Mouse (Mus musculus): Measurements from ENCODE around the gene Polr2l. TPM values are rescaled to one million over a fixed set of nuclear protein-coding genes. Genes with fewer than 3 reads are reported as not detected.

Gene Polr2l
- polyA plus RNA-seq, 1 experiment, result 20.5 TPM

GRCm38 (mm10) chr7:141429840-141430584, 44.9 kb downstream of the Polr2l start:
- no peak overlapping the region for H3K4me3 ChIP-seq (ENCODE audit: extremely low read depth, insufficient read depth, insufficient read length)
- H3K27me3 ChIP-seq (ENCODE audit: control insufficient read depth, insufficient read depth, low read length), result no peaks in the 10 kb centered on the region
- TF ChIP-seq CTCF (IDR thresholded peaks at IDR 0.05; ENCODE audit: extremely low read depth, insufficient read depth, insufficient read length, insufficient replicate concordance) (no peak), POLR2A (IDR thresholded peaks at IDR 0.05; ENCODE audit: low read depth, low read length) (no peak)
- H3K27ac ChIP-seq (ENCODE audit: insufficient read depth, low read length), result no peak overlapping the region
- H3K36me3 ChIP-seq (ENCODE audit: control insufficient read depth, insufficient read depth, low read length), result peaks cover 19% of the 10 kb centered on the region
- 89% methylated on average over 9 of the region's 9 CpGs for WGBS
- no peak for DNase-seq (ENCODE audit: low read depth in 1 of 2, low spot score in 2 of 2)
- H3K4me1 ChIP-seq (ENCODE audit: control insufficient read depth, insufficient read depth, insufficient read length), result peaks cover 11% of the 10 kb centered on the region; the same call in 1 of the 2 replicates

- H3K27me3 ChIP-seq (ENCODE audit: control insufficient read depth, insufficient read depth, low read length), result no peaks in the 10 kb centered on the region
- H3K36me3 ChIP-seq (ENCODE audit: control insufficient read depth, insufficient read depth, low read length), result peaks cover 19% of the 10 kb centered on the region
- peak in 1 of 2 experiments; percentile 3 for DNase-seq (ENCODE audit: low read depth in 1 of 2, low spot score in 2 of 2)
- WGBS, result 60% methylated on average over 19 of the region's 19 CpGs
- TF ChIP-seq POLR2A (IDR thresholded peaks at IDR 0.05; ENCODE audit: low read depth, low read length) (no peak), CTCF (IDR thresholded peaks at IDR 0.05; ENCODE audit: extremely low read depth, insufficient read depth, insufficient read length, insufficient replicate concordance) (no peak)
- H3K27ac ChIP-seq (ENCODE audit: insufficient read depth, low read length), result no peak within 1 kb of the TSS
- peaks cover 4% of the 10 kb centered on the region; the same call in 1 of the 2 replicates for H3K4me1 ChIP-seq (ENCODE audit: control insufficient read depth, insufficient read depth, insufficient read length)
- no peak within 1 kb of the TSS for H3K4me3 ChIP-seq (ENCODE audit: extremely low read depth, insufficient read depth, insufficient read length)
Observed at GRCm38 (mm10) chr7:141429310-141429709, 45.6 kb downstream of the Polr2l start, which contains the start of gene Cend1. TSS of gene Cend1 (minus strand) at chr7:141429491.

GRCm38 (mm10) chr7:141428701-141429100, 46.2 kb downstream of the Polr2l start:
- no peaks in the 10 kb centered on the region for H3K27me3 ChIP-seq (ENCODE audit: control insufficient read depth, insufficient read depth, low read length)
- TF ChIP-seq CTCF (IDR thresholded peaks at IDR 0.05; ENCODE audit: extremely low read depth, insufficient read depth, insufficient read length, insufficient replicate concordance) (no peak), POLR2A (IDR thresholded peaks at IDR 0.05; ENCODE audit: low read depth, low read length) (no peak)
- H3K36me3 ChIP-seq (ENCODE audit: control insufficient read depth, insufficient read depth, low read length), result peaks cover 17% of the 10 kb centered on the region
- no peak overlapping the region for H3K4me3 ChIP-seq (ENCODE audit: extremely low read depth, insufficient read depth, insufficient read length)
- no peaks in the 10 kb centered on the region for H3K4me1 ChIP-seq (ENCODE audit: control insufficient read depth, insufficient read depth, insufficient read length)
- 83% methylated on average over 5 of the region's 5 CpGs for WGBS
- no peak for DNase-seq (ENCODE audit: low read depth in 1 of 2, low spot score in 2 of 2)
- H3K27ac ChIP-seq (ENCODE audit: insufficient read depth, low read length), result no peak overlapping the region

- no peak overlapping the region for H3K4me3 ChIP-seq (ENCODE audit: extremely low read depth, insufficient read depth, insufficient read length)
- no peak for TF ChIP-seq POLR2A (IDR thresholded peaks at IDR 0.05; ENCODE audit: low read depth, low read length)
- no peak for TF ChIP-seq CTCF (IDR thresholded peaks at IDR 0.05; ENCODE audit: extremely low read depth, insufficient read depth, insufficient read length, insufficient replicate concordance)
- H3K36me3 ChIP-seq (ENCODE audit: control insufficient read depth, insufficient read depth, low read length), result peaks cover 10% of the 10 kb centered on the region
- DNase-seq (ENCODE audit: low read depth in 1 of 2, low spot score in 2 of 2), result no peak
- no peak overlapping the region for H3K27ac ChIP-seq (ENCODE audit: insufficient read depth, low read length)
- 80% methylated on average over 12 of the region's 12 CpGs for WGBS
- H3K4me1 ChIP-seq (ENCODE audit: control insufficient read depth, insufficient read depth, insufficient read length), result no peaks in the 10 kb centered on the region
- no peaks in the 10 kb centered on the region for H3K27me3 ChIP-seq (ENCODE audit: control insufficient read depth, insufficient read depth, low read length)
Observed at GRCm38 (mm10) chr7:141426948-141427730, 47.8 kb downstream of the Polr2l start.

GRCm38 (mm10) chr7:141423811-141424210, 51.1 kb downstream of the Polr2l start:
- Histone ChIP-seq H3K27me3 (ENCODE audit: control insufficient read depth, insufficient read depth, low read length) (no peaks in the 10 kb centered on the region), H3K4me3 (ENCODE audit: extremely low read depth, insufficient read depth, insufficient read length) (no peak overlapping the region), H3K27ac (ENCODE audit: insufficient read depth, low read length) (no peak overlapping the region), H3K36me3 (ENCODE audit: control insufficient read depth, insufficient read depth, low read length) (no peaks in the 10 kb centered on the region), H3K4me1 (ENCODE audit: control insufficient read depth, insufficient read depth, insufficient read length) (peaks cover 2% of the 10 kb centered on the region; the same call in 1 of the 2 replicates)
- 81% methylated on average over 4 of the region's 4 CpGs for WGBS
- no peak for TF ChIP-seq POLR2A (IDR thresholded peaks at IDR 0.05; ENCODE audit: low read depth, low read length)
- no peak for TF ChIP-seq CTCF (IDR thresholded peaks at IDR 0.05; ENCODE audit: extremely low read depth, insufficient read depth, insufficient read length, insufficient replicate concordance)
- DNase-seq (ENCODE audit: low read depth in 1 of 2, low spot score in 2 of 2), result no peak

Other genes with a start within 250 kb of the Polr2l start
- 29.3 and 31.4 TPM in 2 replicates for gene Phrf1, start 246.3 kb downstream of the Polr2l start, polyA plus RNA-seq (2012; rRNA removed)
- 105 and 160 TPM in 2 replicates for gene Irf7, start 208.7 kb downstream of the Polr2l start, polyA plus RNA-seq (2012; rRNA removed)
- gene Cdhr5, start 198.3 kb downstream of the Polr2l start, polyA plus RNA-seq (2012; rRNA removed), result 0.14 and 0.15 TPM in 2 replicates
- gene Sct, start 196.0 kb downstream of the Polr2l start, polyA plus RNA-seq (2012; rRNA removed), result 1.6 and 4.5 TPM in 2 replicates
- 0.09 and 0.22 TPM in 2 replicates for gene Drd4, start 183.1 kb downstream of the Polr2l start, polyA plus RNA-seq (2012; rRNA removed)
- 15.3 and 15.9 TPM in 2 replicates for gene Deaf1, start 147.4 kb downstream of the Polr2l start, polyA plus RNA-seq (2012; rRNA removed)
- gene Tmem80, start 147.4 kb downstream of the Polr2l start, polyA plus RNA-seq (2012; rRNA removed), result 32.4 and 37.0 TPM in 2 replicates
- 2.5 TPM in 2 replicates for gene Eps8l2, start 136.3 kb downstream of the Polr2l start, polyA plus RNA-seq (2012; rRNA removed)
- gene Taldo1, start 82.9 kb downstream of the Polr2l start, polyA plus RNA-seq (2012; rRNA removed), result 155 and 184 TPM in 2 replicates
- 56.7 and 72.5 TPM in 2 replicates for gene Gatd1, start 61.0 kb downstream of the Polr2l start, polyA plus RNA-seq (2012; rRNA removed)
- gene Cend1, start 45.6 kb downstream of the Polr2l start, polyA plus RNA-seq (2012; rRNA removed), result 0.08 and 0.11 TPM in 2 replicates
- gene Slc25a22, start 37.2 kb downstream of the Polr2l start, polyA plus RNA-seq (2012; rRNA removed), result 66.2 and 89.4 TPM in 2 replicates
- 20.4 and 31.0 TPM in 2 replicates for gene Pidd1, start 31.1 kb downstream of the Polr2l start, polyA plus RNA-seq (2012; rRNA removed)
- gene Rplp2, start 27.8 kb downstream of the Polr2l start, polyA plus RNA-seq (2012; rRNA removed), result 645 and 662 TPM in 2 replicates
- 87.3 and 106 TPM in 2 replicates for gene Pnpla2, start 19.9 kb downstream of the Polr2l start, polyA plus RNA-seq (2012; rRNA removed)
- gene Cracr2b, start 14.0 kb downstream of the Polr2l start, polyA plus RNA-seq (2012; rRNA removed), result 14.4 and 17.7 TPM in 2 replicates
- 89.5 and 114 TPM in 2 replicates for gene Cd151, start 7.7 kb downstream of the Polr2l start, polyA plus RNA-seq (2012; rRNA removed)
- gene Tspan4, start 108 bp upstream of the Polr2l start, polyA plus RNA-seq (2012; rRNA removed), result 97.6 and 109 TPM in 2 replicates
- gene Chid1, start 64.7 kb upstream of the Polr2l start, polyA plus RNA-seq (2012; rRNA removed), result 13.8 and 14.6 TPM in 2 replicates
- gene Ap2a2, start 87.0 kb upstream of the Polr2l start, polyA plus RNA-seq (2012; rRNA removed), result 26.3 and 28.9 TPM in 2 replicates
- gene Muc6, start 180.2 kb upstream of the Polr2l start, polyA plus RNA-seq (2012; rRNA removed), result 0.06 and 0.08 TPM in 2 replicates
- 0.36 and 1.0 TPM in 2 replicates for gene Muc2, start 215.2 kb upstream of the Polr2l start, polyA plus RNA-seq (2012; rRNA removed)

Data from spleen, adult 2 months (tissue).